Mouse (Mus musculus) hindbrain, embryonic 10.5 days (tissue): ENCODE data around the gene Tbc1d14. TPM values are rescaled to one million over a fixed set of nuclear protein-coding genes. Genes with fewer than 3 reads are reported as not detected.

ENCODE experiments used
- DNase-seq: peaks from one replicate; pipeline ENCODE4 v3.0.0-alpha.2; 2017; ENCODE audit warnings: low spot score
- H3K27ac ChIP-seq: fragments of 300-500 bp; sonication (generic); 2 replicates; pipeline ENCODE4 v1.5.1; 2016; ENCODE audit warnings: mild to moderate bottlenecking, moderate library complexity
- H3K27me3 ChIP-seq: fragments of 300-500 bp; sonication (generic); 2 replicates; pipeline ENCODE4 v1.6.1; 2016; ENCODE audit warnings: mild to moderate bottlenecking; ENCODE audit not compliant: poor library complexity, insufficient read depth, severe bottlenecking
- H3K36me3 ChIP-seq: fragments of 300-500 bp; sonication (generic); 2 replicates; pipeline ENCODE4 v1.6.1; 2016; ENCODE audit warnings: mild to moderate bottlenecking, moderate library complexity
- H3K4me1 ChIP-seq: fragments of 300-500 bp; sonication (generic); replicated peaks from 2 replicates; pipeline ENCODE4 v1.6.1; 2016; ENCODE audit warnings: mild to moderate bottlenecking
- H3K4me3 ChIP-seq: fragments of 300-500 bp; sonication (generic); 2 replicates; pipeline ENCODE4 v1.5.1; 2016; ENCODE audit warnings: mild to moderate bottlenecking, moderate library complexity
- H3K9me3 ChIP-seq: fragments of 300-500 bp; sonication (generic); 2 replicates; pipeline ENCODE4 v1.6.1; 2016; ENCODE audit warnings: mild to moderate bottlenecking, moderate library complexity
- WGBS: fragments of 180-500 bp; shearing (Covaris S2); methylation state at CpG from one replicate; pipeline ENCODE4 v1.1.7; 2016; 5-methylcytosine and 5-hydroxymethylcytosine counted together
- polyA plus RNA-seq: library from polyadenylated mRNA; unstranded; fragments of >200 nt; fragmentation: Nextera tagmentation; extraction: Ambion mirVana; gene quantifications from 2 replicates; pipeline ENCODE4 v1.2.1, GENCODE M21; 2016

Tbc1d14 gene
- polyA plus RNA-seq, 1 experiment from 2014 or later: 44.4 TPM

DNA sequence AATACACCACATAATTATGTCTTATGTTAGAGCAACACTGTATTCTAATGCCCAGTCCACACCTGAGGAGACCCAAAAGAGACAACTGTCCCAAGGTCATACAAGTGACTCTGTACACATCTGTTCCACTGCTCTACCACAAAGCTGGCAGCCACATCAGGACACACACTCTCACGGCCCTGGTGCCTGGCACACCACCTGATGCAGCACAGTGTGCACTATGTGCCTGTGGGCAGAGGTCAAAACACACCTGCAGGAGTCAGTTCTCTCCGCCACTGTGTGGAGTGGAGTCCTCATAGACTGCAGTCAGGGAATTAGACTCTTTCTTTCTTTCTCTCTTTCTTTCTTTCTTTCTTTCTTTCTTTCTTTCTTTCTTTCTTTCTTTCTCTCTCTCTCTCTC lies 52.1 kb downstream of the Tbc1d14 start:
- Histone ChIP-seq H3K9me3 (no peaks in the 10 kb centered on the region), H3K4me3 (no peak overlapping the region), H3K27me3 (no peaks in the 10 kb centered on the region), H3K4me1 (peaks cover 10% of the 10 kb centered on the region; the same call in 1 of the 2 replicates), H3K36me3 (no peaks in the 10 kb centered on the region), H3K27ac (no peak overlapping the region)
- 87% methylated on average over 2 of the region's 2 CpGs for WGBS
- no peak for DNase-seq

DNA sequence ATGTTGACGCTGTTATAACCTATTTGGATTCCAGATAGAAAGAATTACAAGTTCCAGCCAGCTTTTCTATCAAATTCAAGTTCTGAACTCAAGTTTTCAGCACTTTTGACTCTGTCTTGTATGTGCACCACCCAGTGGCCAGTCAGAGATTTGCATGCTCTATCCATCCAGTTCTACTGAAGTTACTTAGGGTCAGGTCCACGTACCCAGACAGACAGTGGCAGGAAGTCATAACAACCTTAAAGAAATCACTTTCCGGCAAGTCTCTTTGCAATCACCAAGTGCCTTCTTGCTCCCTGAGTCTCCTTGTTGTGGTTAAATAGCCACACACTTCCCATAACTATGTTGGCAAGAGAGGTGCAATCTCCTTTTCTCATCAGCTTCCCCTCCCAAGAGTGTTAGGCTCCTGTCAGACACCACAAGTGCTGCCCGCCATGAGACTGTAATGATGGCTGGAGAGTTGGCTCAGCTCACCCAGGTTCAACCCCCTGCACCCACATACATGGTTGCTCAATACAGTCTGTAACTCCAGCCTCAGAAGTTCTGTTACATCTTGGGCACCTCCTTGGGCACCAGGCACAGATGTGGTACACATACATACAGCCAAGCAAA lies 54.4 kb downstream of the Tbc1d14 start:
- WGBS: 50% methylated on average over 4 of the region's 4 CpGs
- no peak overlapping the region for H3K27ac ChIP-seq
- no peak overlapping the region for H3K4me3 ChIP-seq
- no peaks in the 10 kb centered on the region for H3K4me1 ChIP-seq
- H3K27me3 ChIP-seq: no peaks in the 10 kb centered on the region
- no peaks in the 10 kb centered on the region for H3K9me3 ChIP-seq
- H3K36me3 ChIP-seq: no peaks in the 10 kb centered on the region
- peak; percentile 50 for DNase-seq

DNA sequence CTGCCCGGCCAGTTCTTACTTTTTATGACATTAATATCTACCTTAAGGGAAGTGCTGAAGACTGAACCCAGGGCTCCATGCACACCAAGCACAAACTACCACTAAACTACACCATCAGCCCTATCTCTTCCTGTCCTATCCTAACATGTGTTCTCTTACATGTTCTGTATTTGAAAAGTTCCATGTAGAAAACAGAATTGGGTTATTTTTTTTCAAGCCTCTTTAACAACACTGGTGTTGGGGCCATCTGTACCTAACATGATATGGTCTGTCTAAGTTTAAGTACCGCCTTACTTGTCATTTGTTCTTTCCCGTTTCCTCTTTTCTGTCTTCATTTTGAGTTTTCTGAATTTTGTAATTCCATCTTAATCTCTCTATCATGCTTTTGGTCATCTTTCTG lies 56.7 kb downstream of the Tbc1d14 start:
- H3K36me3 ChIP-seq: no peaks in the 10 kb centered on the region
- no peak overlapping the region for H3K27ac ChIP-seq
- 91% methylated on average over 3 of the region's 3 CpGs for WGBS
- no peak for DNase-seq
- no peaks in the 10 kb centered on the region for H3K9me3 ChIP-seq
- H3K27me3 ChIP-seq: no peaks in the 10 kb centered on the region
- no peaks in the 10 kb centered on the region for H3K4me1 ChIP-seq
- H3K4me3 ChIP-seq: no peak overlapping the region

DNA sequence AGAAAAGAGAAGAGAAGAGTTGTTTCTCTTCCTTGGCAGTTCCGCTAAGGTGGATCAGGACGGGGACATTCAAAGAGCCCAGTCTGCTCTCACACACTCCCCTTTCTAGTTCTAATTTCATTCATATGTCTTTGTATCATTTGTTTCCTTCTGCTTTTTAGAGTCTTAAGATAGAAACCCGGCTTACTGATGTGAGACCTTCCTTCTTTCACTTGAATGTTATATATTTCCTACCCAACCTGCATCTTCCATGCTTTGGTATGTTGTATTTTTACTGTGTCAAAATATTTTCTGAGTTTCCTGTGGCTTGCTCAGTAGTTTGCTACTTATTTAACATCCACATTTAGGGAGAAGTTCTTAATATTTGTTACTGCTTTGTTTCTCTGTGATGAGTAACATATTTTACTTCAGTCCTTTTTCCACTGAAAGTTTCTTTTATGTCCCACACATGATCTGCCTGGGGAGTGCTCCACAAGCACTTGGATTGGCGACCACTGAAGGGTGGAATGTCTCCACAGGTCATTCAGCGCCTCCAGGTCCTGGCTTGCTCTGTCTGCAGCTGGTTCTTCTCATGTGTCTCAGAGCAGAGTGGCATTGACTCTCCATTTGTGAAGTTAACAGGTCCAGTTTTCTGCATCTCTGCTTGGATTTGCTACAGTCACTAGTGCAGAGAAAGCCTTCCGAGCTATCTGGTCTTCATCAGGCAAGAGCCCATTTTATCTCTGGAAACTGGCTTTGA lies 57.5 kb downstream of the Tbc1d14 start:
- Histone ChIP-seq H3K9me3 (no peaks in the 10 kb centered on the region), H3K4me1 (peaks cover 6% of the 10 kb centered on the region), H3K27ac (no peak overlapping the region), H3K36me3 (no peaks in the 10 kb centered on the region), H3K4me3 (no peak overlapping the region), H3K27me3 (no peaks in the 10 kb centered on the region)
- 89% methylated on average over 6 of the region's 6 CpGs for WGBS
- DNase-seq: no peak

DNA sequence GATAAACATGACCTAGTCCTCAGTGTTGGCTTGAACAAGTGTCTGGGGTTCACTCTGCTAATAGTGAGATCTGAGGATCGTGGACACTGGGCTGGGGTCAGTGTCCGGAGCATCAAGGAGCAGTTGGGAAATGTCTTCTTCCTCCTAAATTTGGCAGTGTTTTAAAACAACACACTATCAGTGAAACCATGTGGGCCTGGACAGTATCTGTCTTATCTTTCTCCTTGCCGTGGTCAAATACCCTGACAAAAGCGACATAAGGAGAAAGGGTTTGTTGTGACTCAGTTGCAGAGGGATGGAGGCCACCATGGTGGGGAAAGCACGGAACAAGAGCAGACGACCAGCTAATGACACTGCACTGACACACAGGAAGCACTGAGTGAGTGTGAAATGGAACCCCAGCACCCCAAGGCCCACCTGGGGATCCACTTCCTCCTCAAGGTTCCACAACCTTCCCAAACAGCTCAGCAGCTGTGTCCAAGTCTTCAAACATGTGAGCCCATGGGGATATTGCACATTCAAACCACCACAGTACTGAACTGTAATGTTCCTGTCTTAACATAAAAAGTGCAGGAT lies 58.5 kb downstream of the Tbc1d14 start:
- WGBS: 84% methylated on average over 6 of the region's 6 CpGs
- no peak for DNase-seq
- Histone ChIP-seq H3K4me3 (no peak overlapping the region), H3K4me1 (peaks cover 15% of the 10 kb centered on the region), H3K36me3 (no peaks in the 10 kb centered on the region), H3K27me3 (no peaks in the 10 kb centered on the region), H3K27ac (no peak overlapping the region), H3K9me3 (no peaks in the 10 kb centered on the region)

DNA sequence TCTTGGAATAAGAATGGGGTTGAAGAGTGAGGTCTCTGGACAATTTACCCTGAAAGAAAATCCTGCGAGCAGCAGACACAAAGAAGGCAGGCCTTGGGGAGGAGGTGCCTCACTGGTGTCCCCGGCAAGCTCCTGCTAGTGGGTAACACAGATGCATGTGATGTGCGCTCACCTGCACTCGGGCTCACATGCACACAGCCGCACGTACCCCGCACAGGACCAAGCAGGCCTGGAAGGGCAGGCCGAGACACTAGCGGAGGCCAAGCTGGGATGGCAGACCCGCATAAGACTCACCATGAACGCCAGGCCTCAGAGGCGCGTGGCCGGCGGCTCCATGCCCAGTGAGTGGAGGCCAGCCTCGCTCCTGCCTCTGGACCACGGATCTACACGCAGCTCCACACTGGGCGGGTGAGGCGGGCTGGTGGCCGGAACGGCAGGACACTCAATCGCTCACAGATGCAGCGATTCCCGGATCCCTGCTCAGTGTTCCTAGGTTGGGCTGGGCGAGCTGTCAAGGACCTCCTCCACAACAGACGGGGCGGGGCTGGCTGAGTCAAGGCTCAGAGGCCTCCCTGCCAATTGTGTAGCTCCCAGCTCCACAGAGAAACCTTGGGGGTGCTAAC lies 62.8 kb downstream of the Tbc1d14 start:
- peak; percentile 96 for DNase-seq
- H3K36me3 ChIP-seq: no peaks in the 10 kb centered on the region
- peaks cover 35% of the 10 kb centered on the region for H3K4me1 ChIP-seq
- peak overlapping the region; percentile 92 for H3K4me3 ChIP-seq
- H3K27ac ChIP-seq: peak overlapping the region; percentile 93
- no peaks in the 10 kb centered on the region for H3K9me3 ChIP-seq
- no peaks in the 10 kb centered on the region for H3K27me3 ChIP-seq
- under 1% methylated on average over 28 of the region's 28 CpGs for WGBS

DNA sequence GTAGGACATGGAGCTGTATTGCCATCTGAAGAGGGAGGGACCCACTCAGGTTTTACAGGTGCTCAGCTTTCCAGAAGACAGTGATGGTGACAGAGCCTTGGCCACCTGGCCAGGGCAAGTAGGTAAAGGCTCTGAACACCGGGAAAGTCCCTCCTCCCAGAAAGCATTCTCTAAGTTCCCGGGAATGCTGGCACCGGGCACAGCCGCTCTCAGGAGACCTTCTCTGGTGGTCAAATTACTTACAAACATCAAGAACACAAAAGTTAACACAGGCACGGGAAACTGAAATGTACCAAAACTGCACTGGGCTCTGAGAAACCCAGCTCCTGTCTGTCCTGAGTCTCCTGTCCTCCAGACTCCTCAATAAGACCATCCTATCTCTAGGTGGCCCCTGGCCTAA lies 63.4 kb downstream of the Tbc1d14 start:
- no peaks in the 10 kb centered on the region for H3K9me3 ChIP-seq
- 20% methylated on average over 5 of the region's 5 CpGs for WGBS

DNA sequence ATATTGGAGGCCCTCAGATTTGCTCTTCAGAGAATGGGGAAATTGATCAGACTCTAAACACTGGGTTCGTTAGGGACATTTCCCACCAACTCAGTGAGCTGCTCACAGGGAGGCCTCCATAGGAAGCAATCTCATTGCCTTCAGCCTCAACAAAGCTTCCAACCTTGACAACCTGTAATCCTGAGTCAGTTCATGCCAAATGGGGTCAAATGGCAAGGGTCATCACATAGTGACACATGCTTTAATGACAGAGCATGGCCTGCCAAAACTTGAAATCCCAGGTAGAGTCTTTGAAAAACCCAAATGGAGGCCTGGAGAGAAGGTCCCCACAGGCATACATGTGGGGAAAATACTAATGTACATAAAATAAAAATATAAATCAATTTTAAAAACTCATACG lies 66.2 kb downstream of the Tbc1d14 start:
- H3K9me3 ChIP-seq: no peaks in the 10 kb centered on the region
- H3K27ac ChIP-seq: no peak overlapping the region
- no peak for DNase-seq
- peaks cover 31% of the 10 kb centered on the region for H3K36me3 ChIP-seq
- peaks cover 35% of the 10 kb centered on the region for H3K4me1 ChIP-seq
- 88% methylated on average over 2 of the region's 2 CpGs for WGBS
- no peak overlapping the region for H3K4me3 ChIP-seq
- H3K27me3 ChIP-seq: no peaks in the 10 kb centered on the region

More for the DNA sequence above, 63.4 kb downstream of the Tbc1d14 start:
- peak overlapping the region; percentile 93 for H3K27ac ChIP-seq
- H3K36me3 ChIP-seq: peaks cover 4% of the 10 kb centered on the region; the same call in 1 of the 2 replicates
- H3K4me1 ChIP-seq: peaks cover 35% of the 10 kb centered on the region
- H3K27me3 ChIP-seq: no peaks in the 10 kb centered on the region
- peak overlapping the region; percentile 92 for H3K4me3 ChIP-seq
- no peak for DNase-seq

DNA sequence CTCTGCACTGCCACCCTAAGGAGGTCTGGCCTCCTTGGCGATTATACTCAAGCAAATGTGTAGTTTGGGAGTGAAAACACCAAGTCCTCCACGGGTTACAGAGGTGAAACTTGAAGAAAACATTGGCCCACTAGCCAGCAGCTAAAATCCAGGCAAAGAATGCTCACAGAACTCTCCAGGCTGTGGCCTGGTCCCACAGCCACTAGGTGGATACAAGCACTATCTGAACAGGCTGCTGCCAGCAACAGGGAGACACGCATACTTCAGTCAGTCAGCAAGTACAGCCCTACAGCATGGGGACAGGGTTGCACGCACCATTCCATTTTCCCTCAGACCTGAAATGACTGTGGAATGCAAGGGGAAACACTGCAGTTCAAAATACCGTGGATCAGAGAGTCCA lies 66.8 kb downstream of the Tbc1d14 start:
- 86% methylated on average over 5 of the region's 5 CpGs for WGBS
- H3K9me3 ChIP-seq: no peaks in the 10 kb centered on the region
- H3K27ac ChIP-seq: no peak overlapping the region
- no peak overlapping the region for H3K4me3 ChIP-seq
- peaks cover 37% of the 10 kb centered on the region for H3K36me3 ChIP-seq
- DNase-seq: no peak
- H3K27me3 ChIP-seq: no peaks in the 10 kb centered on the region
- H3K4me1 ChIP-seq: peaks cover 35% of the 10 kb centered on the region

DNA sequence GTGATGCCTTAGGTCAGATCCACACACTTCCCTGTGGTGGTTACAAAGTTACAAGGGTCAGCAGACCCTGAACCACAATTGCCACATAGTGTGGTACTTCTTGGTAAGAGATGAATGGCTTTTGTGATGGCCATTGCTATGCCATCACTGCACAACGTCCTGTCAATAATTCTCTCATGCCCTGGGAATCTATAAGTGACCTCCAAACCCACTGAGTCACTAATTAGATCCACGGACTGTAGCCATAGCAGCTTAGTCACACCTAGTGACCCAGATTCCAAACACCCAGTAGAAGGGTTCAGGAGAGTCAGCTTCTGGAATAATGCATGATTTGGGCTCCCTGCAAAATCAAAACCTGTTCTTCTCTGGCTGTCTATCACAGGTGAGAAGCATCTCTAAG lies 67.9 kb downstream of the Tbc1d14 start:
- H3K27me3 ChIP-seq: no peaks in the 10 kb centered on the region
- peaks cover 26% of the 10 kb centered on the region for H3K4me1 ChIP-seq
- 77% methylated on average over 2 of the region's 2 CpGs for WGBS
- no peak overlapping the region for H3K27ac ChIP-seq
- H3K9me3 ChIP-seq: no peaks in the 10 kb centered on the region
- peaks cover 47% of the 10 kb centered on the region for H3K36me3 ChIP-seq
- no peak for DNase-seq
- no peak overlapping the region for H3K4me3 ChIP-seq

DNA sequence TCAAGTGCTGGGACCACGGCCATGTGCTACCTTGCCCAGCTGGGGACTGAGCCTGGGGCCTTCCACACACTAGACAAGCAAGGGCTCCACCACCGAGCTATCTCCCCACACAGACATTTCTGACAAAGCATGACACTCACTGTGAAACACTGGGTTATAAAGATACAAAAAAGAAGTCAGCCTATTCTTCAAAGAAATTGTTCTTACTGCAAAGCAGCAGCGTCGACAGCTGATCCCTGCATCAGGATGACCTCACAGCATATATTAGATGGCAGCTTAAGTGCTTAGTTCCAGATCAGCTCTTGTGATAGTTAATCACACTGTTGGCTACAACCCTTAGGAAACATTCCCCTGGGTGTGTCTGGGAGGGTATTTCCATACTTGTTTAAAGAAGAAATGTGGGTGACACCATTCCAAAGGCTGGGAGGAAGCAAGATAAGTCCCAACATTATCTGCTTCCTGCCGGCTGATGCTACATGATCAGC lies 69.8 kb downstream of the Tbc1d14 start:
- no peak for DNase-seq
- 93% methylated on average over 5 of the region's 5 CpGs for WGBS
- Histone ChIP-seq H3K4me3 (no peak overlapping the region), H3K27me3 (no peaks in the 10 kb centered on the region), H3K9me3 (no peaks in the 10 kb centered on the region), H3K27ac (no peak overlapping the region), H3K36me3 (peaks cover 67% of the 10 kb centered on the region), H3K4me1 (peaks cover 6% of the 10 kb centered on the region; the same call in 1 of the 2 replicates)

DNA sequence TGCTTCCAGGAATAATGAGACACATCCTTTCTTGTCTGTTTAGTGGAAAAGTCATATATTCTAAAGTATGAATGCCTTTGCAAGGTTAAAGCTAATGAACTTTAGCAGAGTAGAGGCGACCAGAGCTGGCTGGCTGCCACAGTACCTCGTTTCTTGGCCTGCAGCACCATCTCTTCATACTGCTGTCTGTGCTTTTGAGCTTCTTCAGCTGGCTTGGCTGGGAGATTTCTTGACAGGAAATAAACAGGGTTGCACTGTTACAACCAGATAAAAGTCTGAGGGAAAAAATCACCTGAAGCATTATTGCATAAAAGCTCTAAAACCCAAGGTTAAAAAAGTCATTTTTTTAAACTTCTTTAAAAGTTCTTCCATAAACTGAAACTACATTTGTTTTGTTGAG lies 70.3 kb downstream of the Tbc1d14 start:
- Histone ChIP-seq H3K4me1 (0 out of 2 replicates have a peak, but pooled peaks cover 3% of the 10 kb centered on the region), H3K27me3 (no peaks in the 10 kb centered on the region), H3K4me3 (no peak overlapping the region), H3K36me3 (peaks cover 72% of the 10 kb centered on the region), H3K27ac (no peak overlapping the region), H3K9me3 (no peaks in the 10 kb centered on the region)
- WGBS: 90% methylated on average over 2 of the region's 2 CpGs
- no peak for DNase-seq

DNA sequence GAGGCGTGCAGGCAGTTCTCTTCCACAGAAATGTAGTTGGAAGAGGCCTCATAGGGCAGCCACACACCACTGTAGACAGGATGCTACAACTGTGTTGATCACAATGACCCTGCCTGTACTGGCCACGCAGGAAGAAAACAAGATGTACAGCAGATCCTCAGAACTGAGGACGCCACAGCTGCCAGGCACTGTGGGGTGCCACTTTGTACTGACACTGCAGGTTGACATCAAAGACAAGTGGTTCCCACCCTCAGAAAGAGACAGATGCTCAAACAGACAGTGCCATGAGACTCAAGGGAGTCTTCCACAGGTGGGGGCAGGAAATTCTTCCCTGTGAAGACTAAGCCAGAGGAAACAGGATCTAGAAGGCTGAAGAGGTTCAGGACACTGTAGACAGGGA lies 73.3 kb downstream of the Tbc1d14 start:
- Histone ChIP-seq H3K36me3 (peaks cover 98% of the 10 kb centered on the region), H3K4me3 (no peak overlapping the region), H3K27me3 (no peaks in the 10 kb centered on the region), H3K27ac (no peak overlapping the region), H3K4me1 (no peaks in the 10 kb centered on the region), H3K9me3 (no peaks in the 10 kb centered on the region)
- WGBS: 74% methylated on average over 3 of the region's 3 CpGs
- DNase-seq: no peak
